Mouse (Mus musculus): ENCODE results near the gene Evc. TPM values are rescaled to one million over a fixed set of nuclear protein-coding genes. Genes with fewer than 3 reads are reported as not detected.

Evc gene
- polyA plus RNA-seq, 1 experiment from 2014 or later: 25.6 TPM

DNA sequence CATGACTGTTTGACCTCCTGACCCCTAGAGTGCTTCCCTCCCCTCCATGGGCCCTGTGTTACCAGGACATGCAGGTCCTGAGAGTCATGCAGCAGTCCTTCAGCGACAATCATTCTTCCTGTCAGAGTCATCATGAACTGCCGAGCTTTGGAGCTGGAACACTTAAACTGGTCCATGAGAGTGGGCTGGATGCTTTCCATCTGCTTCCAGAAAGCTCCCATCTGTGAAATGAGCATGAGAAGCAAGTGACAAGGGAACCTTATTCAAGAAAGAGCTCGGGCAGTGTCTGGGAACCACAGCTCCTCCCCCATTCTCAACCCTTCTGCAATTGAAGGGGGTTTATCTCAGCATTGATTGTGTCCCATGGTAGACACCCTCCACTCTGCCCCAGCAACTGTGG, 16.5 kb downstream of the Evc start:
- Histone ChIP-seq H3K36me3 (ENCODE audit: insufficient read depth, low read length) (peaks cover 69% of the 10 kb centered on the region), H3K27ac (ENCODE audit: low read length) (no peak overlapping the region), H3K4me1 (ENCODE audit: insufficient read depth, low read length) (no peaks in the 10 kb centered on the region), H3K9me3 (ENCODE audit: low read length) (peaks cover 4% of the 10 kb centered on the region; the same call in 1 of the 2 replicates), H3K4me2 (replicated peaks; ENCODE audit: low read depth, low read length) (no peak overlapping the region), H3K4me3 (ENCODE audit: low read length) (no peak overlapping the region), H3K27me3 (ENCODE audit: insufficient read depth, low read length) (no peaks in the 10 kb centered on the region), H3K9ac (replicated peaks; ENCODE audit: low read length) (no peak overlapping the region)
- 63% methylated on average over 3 of the region's 3 CpGs for WGBS
- ATAC-seq (ENCODE audit: low FRiP score, low TSS enrichment): no peak

GRCm38 (mm10) chr5:37318715-37319114, 18.0 kb downstream of the Evc start:
- ATAC-seq (ENCODE audit: low FRiP score, low TSS enrichment): no peak
- Histone ChIP-seq H3K27ac (ENCODE audit: low read length) (no peak overlapping the region), H3K36me3 (ENCODE audit: insufficient read depth, low read length) (peaks cover 74% of the 10 kb centered on the region), H3K9ac (replicated peaks; ENCODE audit: low read length) (no peak overlapping the region), H3K4me1 (ENCODE audit: insufficient read depth, low read length) (no peaks in the 10 kb centered on the region), H3K27me3 (ENCODE audit: insufficient read depth, low read length) (no peaks in the 10 kb centered on the region), H3K9me3 (ENCODE audit: low read length) (peaks cover 8% of the 10 kb centered on the region; the same call in 1 of the 2 replicates), H3K4me3 (ENCODE audit: low read length) (no peak overlapping the region), H3K4me2 (replicated peaks; ENCODE audit: low read depth, low read length) (no peak overlapping the region)
- WGBS: 92% methylated on average over 6 of the region's 6 CpGs

GRCm38 (mm10) chr5:37312980-37313722, 23.5 kb downstream of the Evc start:
- Histone ChIP-seq H3K9ac (replicated peaks; ENCODE audit: low read length) (no peak overlapping the region), H3K27me3 (ENCODE audit: insufficient read depth, low read length) (no peaks in the 10 kb centered on the region), H3K36me3 (ENCODE audit: insufficient read depth, low read length) (peaks cover 49% of the 10 kb centered on the region), H3K4me2 (replicated peaks; ENCODE audit: low read depth, low read length) (no peak overlapping the region), H3K27ac (ENCODE audit: low read length) (no peak overlapping the region), H3K4me3 (ENCODE audit: low read length) (no peak overlapping the region), H3K4me1 (ENCODE audit: insufficient read depth, low read length) (no peaks in the 10 kb centered on the region), H3K9me3 (ENCODE audit: low read length) (peaks cover 8% of the 10 kb centered on the region; the same call in 1 of the 2 replicates)
- ATAC-seq (ENCODE audit: low FRiP score, low TSS enrichment): no peak
- 89% methylated on average over 12 of the region's 12 CpGs for WGBS

GRCm38 (mm10) chr5:37310026-37310425, 26.7 kb downstream of the Evc start:
- Histone ChIP-seq H3K36me3 (ENCODE audit: insufficient read depth, low read length) (peaks cover 22% of the 10 kb centered on the region), H3K4me2 (replicated peaks; ENCODE audit: low read depth, low read length) (no peak overlapping the region), H3K27me3 (ENCODE audit: insufficient read depth, low read length) (no peaks in the 10 kb centered on the region), H3K9ac (replicated peaks; ENCODE audit: low read length) (no peak overlapping the region), H3K9me3 (ENCODE audit: low read length) (peaks cover 3% of the 10 kb centered on the region; the same call in 1 of the 2 replicates), H3K27ac (ENCODE audit: low read length) (no peak overlapping the region), H3K4me3 (ENCODE audit: low read length) (no peak overlapping the region), H3K4me1 (ENCODE audit: insufficient read depth, low read length) (no peaks in the 10 kb centered on the region)
- ATAC-seq (ENCODE audit: low FRiP score, low TSS enrichment): no peak
- 79% methylated on average over 9 of the region's 9 CpGs for WGBS

GRCm38 (mm10) chr5:37298370-37298769, 38.3 kb downstream of the Evc start:
- ATAC-seq (ENCODE audit: low FRiP score, low TSS enrichment): no peak
- WGBS: 21% methylated on average over 7 of the region's 7 CpGs
- Histone ChIP-seq H3K36me3 (ENCODE audit: insufficient read depth, low read length) (0 out of 2 replicates have a peak, but pooled peaks cover 6% of the 10 kb centered on the region), H3K9ac (replicated peaks; ENCODE audit: low read length) (no peak overlapping the region), H3K9me3 (ENCODE audit: low read length) (no peaks in the 10 kb centered on the region), H3K27ac (ENCODE audit: low read length) (no peak overlapping the region), H3K27me3 (ENCODE audit: insufficient read depth, low read length) (no peaks in the 10 kb centered on the region), H3K4me1 (ENCODE audit: insufficient read depth, low read length) (no peaks in the 10 kb centered on the region), H3K4me3 (ENCODE audit: low read length) (no peak overlapping the region), H3K4me2 (replicated peaks; ENCODE audit: low read depth, low read length) (no peak overlapping the region)

DNA sequence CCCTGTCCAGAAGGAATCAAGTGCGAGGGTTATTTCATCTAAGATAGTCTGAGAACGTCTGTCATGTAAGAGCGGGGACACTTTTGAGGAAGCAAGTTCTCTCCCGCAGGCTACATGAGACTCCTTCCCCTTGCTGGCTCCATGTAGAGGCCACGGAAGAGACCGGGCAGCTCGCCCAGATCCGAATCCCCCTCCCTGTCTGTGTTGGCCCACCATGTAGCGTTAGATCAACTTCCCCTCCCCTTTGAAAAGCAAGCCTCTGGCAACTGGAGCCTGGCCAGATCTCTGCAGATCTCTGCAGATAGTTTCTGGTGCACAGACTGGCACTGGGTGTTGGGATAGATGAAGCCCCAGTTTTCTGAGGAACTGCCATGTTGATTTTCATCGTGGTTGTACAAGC, 40.0 kb downstream of the Evc start:
- Histone ChIP-seq H3K4me3 (ENCODE audit: low read length) (no peak overlapping the region), H3K9ac (replicated peaks; ENCODE audit: low read length) (no peak overlapping the region), H3K27ac (ENCODE audit: low read length) (no peak overlapping the region), H3K9me3 (ENCODE audit: low read length) (no peaks in the 10 kb centered on the region), H3K4me2 (replicated peaks; ENCODE audit: low read depth, low read length) (no peak overlapping the region), H3K27me3 (ENCODE audit: insufficient read depth, low read length) (no peaks in the 10 kb centered on the region), H3K36me3 (ENCODE audit: insufficient read depth, low read length) (0 out of 2 replicates have a peak, but pooled peaks cover 6% of the 10 kb centered on the region), H3K4me1 (ENCODE audit: insufficient read depth, low read length) (no peaks in the 10 kb centered on the region)
- WGBS: 69% methylated on average over 10 of the region's 10 CpGs
- ATAC-seq (ENCODE audit: low FRiP score, low TSS enrichment): no peak

- 72% methylated on average over 9 of the region's 9 CpGs for WGBS
- no peak for ATAC-seq (ENCODE audit: low FRiP score, low TSS enrichment)
- H3K27ac ChIP-seq (ENCODE audit: low read length): no peak overlapping the region
- no peaks in the 10 kb centered on the region for H3K27me3 ChIP-seq (ENCODE audit: insufficient read depth, low read length)
- no peak overlapping the region for H3K4me2 ChIP-seq (replicated peaks; ENCODE audit: low read depth, low read length)
- no peaks in the 10 kb centered on the region for H3K4me1 ChIP-seq (ENCODE audit: insufficient read depth, low read length)
- H3K9ac ChIP-seq (replicated peaks; ENCODE audit: low read length): no peak overlapping the region
- H3K9me3 ChIP-seq (ENCODE audit: low read length): no peaks in the 10 kb centered on the region
- no peak overlapping the region for H3K4me3 ChIP-seq (ENCODE audit: low read length)
- H3K36me3 ChIP-seq (ENCODE audit: insufficient read depth, low read length): no peaks in the 10 kb centered on the region
Observed at GRCm38 (mm10) chr5:37290983-37291382, 45.7 kb downstream of the Evc start.

- Histone ChIP-seq H3K4me3 (ENCODE audit: low read length) (no peak overlapping the region), H3K4me2 (replicated peaks; ENCODE audit: low read depth, low read length) (no peak overlapping the region), H3K9ac (replicated peaks; ENCODE audit: low read length) (no peak overlapping the region), H3K27ac (ENCODE audit: low read length) (no peak overlapping the region), H3K27me3 (ENCODE audit: insufficient read depth, low read length) (no peaks in the 10 kb centered on the region), H3K36me3 (ENCODE audit: insufficient read depth, low read length) (no peaks in the 10 kb centered on the region), H3K9me3 (ENCODE audit: low read length) (no peaks in the 10 kb centered on the region), H3K4me1 (ENCODE audit: insufficient read depth, low read length) (no peaks in the 10 kb centered on the region)
- no peak for ATAC-seq (ENCODE audit: low FRiP score, low TSS enrichment)
- 21% methylated on average over 3 of the region's 3 CpGs for WGBS
Observed at GRCm38 (mm10) chr5:37289236-37289635, 47.5 kb downstream of the Evc start.

DNA sequence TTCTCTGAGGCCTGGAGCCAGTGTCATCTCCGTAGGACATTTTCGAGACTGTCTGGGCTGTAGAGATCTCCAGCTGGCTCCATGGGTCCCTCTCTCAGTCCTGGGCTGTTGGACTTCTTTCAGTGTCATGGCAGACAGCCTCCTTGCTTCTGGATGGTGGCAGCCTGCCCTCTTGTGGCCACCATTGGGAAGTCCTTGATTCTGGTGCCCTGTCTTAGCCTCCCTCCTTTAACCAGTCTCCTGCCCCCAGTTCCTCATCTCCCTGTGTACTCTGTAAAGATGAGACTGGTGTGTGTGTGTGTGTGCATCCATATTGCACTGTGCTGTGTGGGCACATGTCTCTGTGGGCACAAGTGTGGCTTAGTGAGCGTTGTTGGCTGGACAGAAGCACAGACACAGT, 48.3 kb downstream of the Evc start:
- H3K27ac ChIP-seq (ENCODE audit: low read length): no peak overlapping the region
- no peak overlapping the region for H3K4me2 ChIP-seq (replicated peaks; ENCODE audit: low read depth, low read length)
- 0 out of 2 replicates have a peak, but pooled peaks have one; percentile 47 for ATAC-seq (ENCODE audit: low FRiP score, low TSS enrichment)
- H3K9me3 ChIP-seq (ENCODE audit: low read length): no peaks in the 10 kb centered on the region
- H3K27me3 ChIP-seq (ENCODE audit: insufficient read depth, low read length): no peaks in the 10 kb centered on the region
- WGBS: 76% methylated on average over 3 of the region's 3 CpGs
- H3K4me1 ChIP-seq (ENCODE audit: insufficient read depth, low read length): no peaks in the 10 kb centered on the region
- no peak overlapping the region for H3K9ac ChIP-seq (replicated peaks; ENCODE audit: low read length)
- no peaks in the 10 kb centered on the region for H3K36me3 ChIP-seq (ENCODE audit: insufficient read depth, low read length)
- H3K4me3 ChIP-seq (ENCODE audit: low read length): no peak overlapping the region

DNA sequence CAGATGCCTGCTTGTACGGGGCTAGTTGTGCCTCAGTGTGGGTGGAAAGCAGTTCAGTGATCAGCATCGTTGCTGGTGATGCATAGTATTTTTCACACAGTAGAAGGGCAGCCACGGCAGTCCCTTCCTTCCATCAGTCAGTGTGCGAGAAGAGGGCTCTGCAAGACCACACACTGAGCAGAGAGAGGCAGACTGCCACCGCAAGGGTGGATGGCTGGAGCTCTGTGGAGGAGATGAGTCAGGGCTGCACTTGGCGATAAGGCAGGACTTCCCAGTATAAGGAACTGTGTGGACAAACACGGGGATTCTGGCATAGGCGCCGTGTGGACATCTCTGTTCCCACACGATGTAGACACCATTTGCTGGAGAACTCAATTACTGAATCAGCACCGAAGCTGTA, 55.7 kb downstream of the Evc start:
- Histone ChIP-seq H3K27me3 (ENCODE audit: insufficient read depth, low read length) (no peaks in the 10 kb centered on the region), H3K27ac (ENCODE audit: low read length) (no peak overlapping the region), H3K9me3 (ENCODE audit: low read length) (no peaks in the 10 kb centered on the region), H3K4me2 (replicated peaks; ENCODE audit: low read depth, low read length) (no peak overlapping the region), H3K36me3 (ENCODE audit: insufficient read depth, low read length) (no peaks in the 10 kb centered on the region), H3K4me1 (ENCODE audit: insufficient read depth, low read length) (no peaks in the 10 kb centered on the region), H3K4me3 (ENCODE audit: low read length) (no peak overlapping the region), H3K9ac (replicated peaks; ENCODE audit: low read length) (no peak overlapping the region)
- WGBS: 87% methylated on average over 11 of the region's 11 CpGs
- ATAC-seq (ENCODE audit: low FRiP score, low TSS enrichment): no peak
